Mouse (Mus musculus): ENCODE measurements around the gene Safb2.

Gene Safb2

DNA sequence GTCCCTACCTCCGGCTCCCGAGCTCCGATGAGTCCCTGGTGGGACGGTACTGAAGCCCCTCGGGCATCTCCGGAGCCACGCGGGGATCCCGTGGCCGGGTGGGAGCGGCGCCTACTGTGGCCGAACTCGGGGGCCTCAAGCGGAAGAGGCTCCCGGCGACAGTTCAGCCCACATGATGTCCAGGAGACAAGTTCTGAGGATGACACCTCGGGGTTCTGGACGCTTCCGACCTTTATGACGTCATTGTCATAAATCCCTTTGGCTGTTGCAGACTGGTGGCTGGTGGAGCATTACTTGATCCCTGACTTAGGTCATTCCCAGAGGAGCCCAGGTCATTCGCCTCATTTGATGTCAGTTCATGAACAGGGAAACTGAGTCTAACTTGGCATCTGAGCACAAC, 72.1 kb downstream of the Safb2 start, which contains the start of gene Znrf4:
Gene Znrf4 (minus strand): TSS at position 122 of the 400 bp plus-strand sequence.
- DNase-seq: no peak

DNA sequence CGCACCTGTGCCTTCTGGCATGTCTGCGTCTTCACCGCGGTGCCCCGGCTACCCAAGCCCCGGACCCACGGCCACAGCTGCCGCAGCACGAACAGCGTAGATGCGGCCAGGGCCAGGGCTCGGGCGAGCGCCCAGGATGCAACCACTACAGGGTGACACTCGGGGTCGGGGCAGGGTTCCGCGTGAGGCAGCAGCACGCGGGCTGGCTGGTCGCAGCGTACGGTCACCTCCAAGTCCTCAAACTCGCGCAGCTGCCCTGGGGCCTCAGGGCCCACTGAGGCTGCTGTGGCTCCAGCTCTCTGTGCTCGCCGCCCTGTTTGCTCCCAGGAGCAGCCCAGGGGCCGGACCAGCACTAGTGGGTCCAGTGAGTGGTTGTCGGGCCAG, 72.7 kb downstream of the Safb2 start:
- no peak for DNase-seq

DNA sequence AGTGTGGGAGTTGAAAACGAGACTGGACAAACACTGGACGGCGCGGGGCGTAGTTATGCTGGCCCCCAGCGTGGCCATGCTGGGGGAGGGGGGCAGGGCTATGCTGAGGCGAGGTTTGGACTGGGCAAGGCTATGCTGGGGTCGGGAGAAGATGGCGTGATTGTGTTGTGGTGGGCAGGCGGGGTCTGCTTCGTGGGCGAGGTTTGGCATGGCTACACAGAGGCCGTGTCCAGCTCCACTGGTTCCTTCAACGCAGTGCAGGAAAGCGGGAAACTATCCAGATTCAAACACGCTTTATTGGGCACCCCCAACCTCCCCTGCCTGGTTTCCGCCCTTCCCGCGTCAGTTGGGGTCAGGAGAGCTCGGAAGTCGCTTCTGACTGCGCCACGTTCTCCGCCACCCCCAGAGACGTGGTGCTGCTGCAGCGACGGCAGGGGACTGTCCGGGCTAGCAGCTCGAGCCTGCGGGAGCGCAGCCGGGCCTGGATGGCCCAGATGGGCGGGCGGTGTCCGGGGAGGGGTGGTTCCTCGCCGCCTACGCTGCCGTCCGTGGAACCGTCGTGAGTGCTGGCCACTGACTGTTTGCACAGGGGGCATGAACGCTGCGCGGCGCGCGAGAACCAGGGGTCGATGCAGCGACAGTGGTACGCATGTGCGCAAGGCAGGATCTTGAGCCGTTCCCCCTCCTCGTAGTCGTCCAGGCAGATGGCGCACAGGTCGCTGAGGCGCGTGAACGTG, 73.2 kb downstream of the Safb2 start:
- no peak for DNase-seq
